Mouse (Mus musculus) liver (tissue): ENCODE data around the gene Sult2a4.
"Not testable (repeated sequence)": the region's sequence is repeated elsewhere in the genome, so short reads cannot be mapped to it uniquely, and the experiment has no call there.

ENCODE experiments used
- DNase-seq: peaks from one replicate; pipeline ENCODE4 v3.0.0-alpha.2; 2020; ENCODE audit warnings: mixed read lengths

Sult2a4 gene

GRCm38 (mm10) chr7:13989507-13989906, at the start of gene Sult2a4:
Gene Sult2a4 (minus strand): TSS chr7:13989607.
- not testable (repeated sequence) for DNase-seq

DNA sequence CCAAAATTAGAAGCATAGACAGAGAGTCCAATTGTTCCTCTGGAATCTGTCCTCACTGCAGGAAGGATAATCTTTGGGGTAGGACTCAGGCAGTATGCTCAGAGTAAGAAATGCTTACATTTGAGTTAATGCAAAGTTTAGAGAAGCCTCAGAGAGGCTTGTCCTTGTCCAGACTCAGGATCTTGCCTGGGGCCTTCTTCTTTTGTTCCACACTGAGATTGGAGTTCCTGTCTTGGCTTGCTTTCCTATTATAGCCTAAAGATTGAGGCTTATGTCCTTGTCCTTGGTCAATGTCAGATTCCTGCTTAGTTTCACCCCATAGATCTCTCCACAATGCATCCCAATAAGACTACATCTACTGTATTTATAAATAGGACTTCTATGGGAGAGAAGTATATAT, 41.4 kb upstream of the Sult2a4 start:
- DNase-seq, result not testable (repeated sequence)

DNA sequence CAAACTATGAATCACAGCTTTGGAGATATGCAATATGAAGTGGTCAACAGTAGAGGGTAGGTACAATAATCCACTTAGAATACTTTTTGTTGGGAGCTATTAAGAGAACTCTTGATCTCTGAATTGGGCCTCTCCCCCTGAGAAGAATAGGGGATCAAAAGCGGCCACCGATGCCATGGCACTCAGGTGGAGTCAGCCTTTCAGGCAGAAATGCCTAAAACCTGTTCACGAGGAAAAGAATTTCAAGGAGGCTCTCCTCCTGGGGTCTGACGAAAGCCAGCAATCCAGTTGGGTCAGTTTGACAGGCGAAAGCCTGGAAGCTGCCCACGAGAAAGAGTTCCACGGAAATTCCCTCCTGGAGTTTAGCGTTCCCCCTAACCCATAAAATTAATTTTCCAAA, 23.7 kb upstream of the Sult2a4 start:
- no peak for DNase-seq

DNA sequence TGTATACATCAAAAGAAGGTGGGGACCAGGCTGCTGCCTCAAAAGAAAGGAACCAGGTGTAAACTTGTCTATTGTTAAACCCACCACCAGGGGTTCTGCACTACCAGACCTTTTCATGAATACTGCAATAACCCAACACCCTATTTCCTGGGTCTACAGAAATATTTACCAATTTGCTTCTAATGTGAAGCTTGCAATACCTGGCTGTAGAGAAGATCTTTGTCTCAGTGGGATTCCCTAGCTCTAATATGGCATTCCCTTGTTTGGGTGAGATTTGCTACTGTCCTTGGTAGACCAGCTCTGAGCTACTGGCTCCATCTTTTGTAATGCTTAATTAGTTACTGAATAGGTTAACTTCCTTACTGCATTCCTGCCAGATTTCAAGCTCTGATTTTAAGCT, 21.3 kb upstream of the Sult2a4 start:
- DNase-seq, result not testable (repeated sequence)
